Mouse (Mus musculus): ENCODE measurements around the gene Galnt14. TPM values are rescaled to one million over a fixed set of nuclear protein-coding genes. Genes with fewer than 3 reads are reported as not detected.

The Galnt14 gene
- polyA plus RNA-seq, 1 experiment from 2014 or later: 0.30 TPM

DNA sequence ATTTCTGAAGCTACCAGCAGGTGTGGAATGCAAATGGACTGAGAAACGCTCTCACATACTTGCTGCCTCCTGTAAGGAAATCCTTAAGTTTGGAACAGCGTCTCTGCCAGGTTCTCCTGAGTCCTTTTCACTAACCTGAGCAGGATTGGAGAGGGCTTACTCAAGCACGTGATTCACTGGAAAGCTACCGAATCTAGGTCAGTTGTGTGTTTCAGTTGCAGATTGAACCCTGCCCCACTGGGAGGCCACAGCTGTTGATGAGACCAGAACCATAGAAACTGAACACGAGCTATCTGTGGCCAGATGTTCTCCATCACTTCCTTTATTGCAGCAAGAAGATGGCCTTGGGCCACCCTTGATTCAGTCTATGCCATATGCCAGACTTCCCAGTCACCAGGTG lies 38.3 kb downstream of the Galnt14 start:
- no peak for TF ChIP-seq CTCF (IDR thresholded peaks at IDR 0.05; ENCODE audit: low read depth)
- 75% methylated on average over 5 of the region's 5 CpGs for WGBS
- no peaks in the 10 kb centered on the region for H3K9me3 ChIP-seq (ENCODE audit: control insufficient read depth)
- H3K4me1 ChIP-seq (replicated peaks; ENCODE audit: control insufficient read depth, insufficient read depth, low read length): no peaks in the 10 kb centered on the region
- H3K9ac ChIP-seq (ENCODE audit: low read depth, low read length): no peak overlapping the region
- H3K4me3 ChIP-seq (ENCODE audit: low read depth, low read length): no peak overlapping the region
- H3K27me3 ChIP-seq (replicated peaks; ENCODE audit: control insufficient read depth, insufficient read depth, low read length): no peaks in the 10 kb centered on the region
- H3K27ac ChIP-seq (ENCODE audit: low read depth, low read length): no peak overlapping the region
- H3K36me3 ChIP-seq (ENCODE audit: control insufficient read depth, insufficient read depth): no peaks in the 10 kb centered on the region
- ATAC-seq: no peak
- H3K4me2 ChIP-seq (replicated peaks; ENCODE audit: low read depth): no peak overlapping the region

DNA sequence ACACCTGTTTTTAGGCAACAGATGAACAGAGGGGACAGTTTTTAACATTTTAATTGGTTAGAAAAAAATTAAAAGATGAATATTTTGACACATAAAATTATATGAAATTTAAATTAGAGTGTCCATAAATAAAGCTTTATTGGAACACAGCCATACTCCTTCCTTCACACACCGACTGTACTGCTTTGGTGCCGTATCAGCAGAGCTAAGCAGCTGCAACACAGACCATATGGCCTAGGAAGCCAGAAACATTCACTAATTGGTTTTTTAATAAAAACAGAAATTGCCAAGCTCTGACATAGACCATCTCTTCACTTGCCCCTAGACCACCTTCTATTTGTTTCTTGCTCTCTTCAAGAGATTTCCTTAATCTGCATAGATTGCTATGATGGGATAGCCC lies 40.2 kb downstream of the Galnt14 start:
- H3K27ac ChIP-seq (ENCODE audit: low read depth, low read length): no peak overlapping the region
- no peaks in the 10 kb centered on the region for H3K27me3 ChIP-seq (replicated peaks; ENCODE audit: control insufficient read depth, insufficient read depth, low read length)
- H3K36me3 ChIP-seq (ENCODE audit: control insufficient read depth, insufficient read depth): no peaks in the 10 kb centered on the region
- no peak overlapping the region for H3K9ac ChIP-seq (ENCODE audit: low read depth, low read length)
- no peak for TF ChIP-seq CTCF (IDR thresholded peaks at IDR 0.05; ENCODE audit: low read depth)
- H3K4me3 ChIP-seq (ENCODE audit: low read depth, low read length): no peak overlapping the region
- H3K4me2 ChIP-seq (replicated peaks; ENCODE audit: low read depth): no peak overlapping the region
- 68% methylated on average over 2 of the region's 2 CpGs for WGBS
- no peak for ATAC-seq
- H3K4me1 ChIP-seq (replicated peaks; ENCODE audit: control insufficient read depth, insufficient read depth, low read length): no peaks in the 10 kb centered on the region
- H3K9me3 ChIP-seq (ENCODE audit: control insufficient read depth): no peaks in the 10 kb centered on the region

DNA sequence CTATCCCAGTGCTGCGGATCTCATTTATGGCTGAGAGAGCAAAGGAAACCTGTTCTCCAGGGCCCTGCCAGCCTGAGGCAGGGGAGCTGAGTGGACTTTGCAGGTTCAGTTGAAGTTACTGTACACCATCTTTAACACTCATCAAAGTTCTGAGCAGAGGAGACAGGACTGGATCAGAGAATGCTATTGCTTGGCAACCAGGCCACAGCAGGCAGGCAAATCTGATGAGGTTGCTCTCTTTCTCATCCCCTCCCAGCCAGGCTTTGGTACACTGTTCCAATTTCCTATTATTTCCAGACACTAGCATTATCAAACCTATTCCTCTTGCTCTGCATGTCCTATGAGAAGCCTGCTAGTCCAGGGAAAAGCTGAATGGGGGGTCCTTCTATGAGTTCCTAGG lies 41.3 kb downstream of the Galnt14 start:
- 74% methylated on average over 1 of the region's 1 CpGs for WGBS
- H3K4me2 ChIP-seq (replicated peaks; ENCODE audit: low read depth): no peak overlapping the region
- no peaks in the 10 kb centered on the region for H3K4me1 ChIP-seq (replicated peaks; ENCODE audit: control insufficient read depth, insufficient read depth, low read length)
- no peak overlapping the region for H3K27ac ChIP-seq (ENCODE audit: low read depth, low read length)
- H3K9ac ChIP-seq (ENCODE audit: low read depth, low read length): no peak overlapping the region
- no peaks in the 10 kb centered on the region for H3K27me3 ChIP-seq (replicated peaks; ENCODE audit: control insufficient read depth, insufficient read depth, low read length)
- H3K9me3 ChIP-seq (ENCODE audit: control insufficient read depth): no peaks in the 10 kb centered on the region
- H3K36me3 ChIP-seq (ENCODE audit: control insufficient read depth, insufficient read depth): no peaks in the 10 kb centered on the region
- ATAC-seq: no peak
- no peak overlapping the region for H3K4me3 ChIP-seq (ENCODE audit: low read depth, low read length)
- TF ChIP-seq CTCF (IDR thresholded peaks at IDR 0.05; ENCODE audit: low read depth): no peak

DNA sequence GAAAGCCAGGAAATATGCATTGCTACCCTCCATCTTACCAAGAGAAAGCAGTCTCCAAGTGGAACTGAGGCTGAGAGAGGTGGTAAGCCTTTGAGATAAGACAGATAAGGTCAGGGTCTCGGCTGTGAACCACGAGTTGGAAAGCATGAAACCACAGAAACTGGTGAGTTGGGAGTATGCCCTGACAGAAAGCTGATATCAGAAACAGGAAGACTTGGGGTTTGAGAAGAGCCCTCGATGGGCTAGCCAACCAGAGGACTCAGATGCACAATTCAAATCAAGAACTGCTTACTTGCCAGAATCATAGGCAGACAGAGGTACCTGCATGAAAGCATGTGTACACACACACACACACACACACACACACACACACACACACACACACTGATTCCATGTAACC lies 47.0 kb downstream of the Galnt14 start:
- TF ChIP-seq CTCF (IDR thresholded peaks at IDR 0.05; ENCODE audit: low read depth): no peak
- no peaks in the 10 kb centered on the region for H3K9me3 ChIP-seq (ENCODE audit: control insufficient read depth)
- H3K27ac ChIP-seq (ENCODE audit: low read depth, low read length): no peak overlapping the region
- H3K4me2 ChIP-seq (replicated peaks; ENCODE audit: low read depth): no peak overlapping the region
- H3K9ac ChIP-seq (ENCODE audit: low read depth, low read length): no peak overlapping the region
- H3K36me3 ChIP-seq (ENCODE audit: control insufficient read depth, insufficient read depth): no peaks in the 10 kb centered on the region
- ATAC-seq: no peak
- H3K4me1 ChIP-seq (replicated peaks; ENCODE audit: control insufficient read depth, insufficient read depth, low read length): no peaks in the 10 kb centered on the region
- WGBS: 48% methylated on average over 3 of the region's 3 CpGs
- H3K4me3 ChIP-seq (ENCODE audit: low read depth, low read length): no peak overlapping the region
- H3K27me3 ChIP-seq (replicated peaks; ENCODE audit: control insufficient read depth, insufficient read depth, low read length): no peaks in the 10 kb centered on the region

DNA sequence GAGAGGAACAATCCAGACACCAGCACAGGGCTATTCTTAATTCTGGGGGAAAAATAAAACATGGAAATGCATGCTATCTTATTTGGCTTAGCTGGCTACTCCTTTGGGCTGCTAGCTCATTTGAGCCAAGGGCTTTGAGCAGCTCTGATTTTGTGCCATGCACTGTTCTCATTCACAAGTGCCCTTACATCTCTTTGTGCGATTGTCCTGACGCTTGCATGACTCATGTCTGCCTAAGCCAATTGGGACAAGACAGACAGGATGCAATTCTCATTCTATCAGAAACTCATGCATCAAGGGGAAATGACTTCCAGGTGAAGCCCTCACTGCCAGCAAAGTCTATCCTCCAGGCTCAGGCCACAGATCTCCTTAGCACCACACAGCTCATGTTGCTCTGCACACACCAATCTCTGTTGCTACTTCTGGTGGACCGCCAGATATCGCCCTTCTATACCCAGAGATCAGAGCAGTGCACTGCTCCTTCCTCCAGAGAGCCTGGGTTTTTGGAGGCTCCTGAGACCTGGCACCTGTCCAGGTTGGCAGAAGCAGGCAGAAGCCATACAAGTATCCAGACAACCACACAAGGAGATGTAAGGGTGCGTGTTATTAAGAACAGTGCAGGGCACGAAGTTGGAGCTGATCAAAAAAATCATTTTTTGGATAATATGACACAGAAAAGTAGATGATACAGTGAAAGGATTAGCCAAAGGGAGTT lies 51.4 kb downstream of the Galnt14 start:
- H3K27me3 ChIP-seq (replicated peaks; ENCODE audit: control insufficient read depth, insufficient read depth, low read length): no peaks in the 10 kb centered on the region
- TF ChIP-seq CTCF (IDR thresholded peaks at IDR 0.05; ENCODE audit: low read depth): no peak
- no peaks in the 10 kb centered on the region for H3K36me3 ChIP-seq (ENCODE audit: control insufficient read depth, insufficient read depth)
- H3K4me3 ChIP-seq (ENCODE audit: low read depth, low read length): no peak overlapping the region
- ATAC-seq: no peak
- no peak overlapping the region for H3K4me2 ChIP-seq (replicated peaks; ENCODE audit: low read depth)
- no peak overlapping the region for H3K27ac ChIP-seq (ENCODE audit: low read depth, low read length)
- no peaks in the 10 kb centered on the region for H3K4me1 ChIP-seq (replicated peaks; ENCODE audit: control insufficient read depth, insufficient read depth, low read length)
- 84% methylated on average over 6 of the region's 6 CpGs for WGBS
- no peaks in the 10 kb centered on the region for H3K9me3 ChIP-seq (ENCODE audit: control insufficient read depth)
- H3K9ac ChIP-seq (ENCODE audit: low read depth, low read length): no peak overlapping the region

DNA sequence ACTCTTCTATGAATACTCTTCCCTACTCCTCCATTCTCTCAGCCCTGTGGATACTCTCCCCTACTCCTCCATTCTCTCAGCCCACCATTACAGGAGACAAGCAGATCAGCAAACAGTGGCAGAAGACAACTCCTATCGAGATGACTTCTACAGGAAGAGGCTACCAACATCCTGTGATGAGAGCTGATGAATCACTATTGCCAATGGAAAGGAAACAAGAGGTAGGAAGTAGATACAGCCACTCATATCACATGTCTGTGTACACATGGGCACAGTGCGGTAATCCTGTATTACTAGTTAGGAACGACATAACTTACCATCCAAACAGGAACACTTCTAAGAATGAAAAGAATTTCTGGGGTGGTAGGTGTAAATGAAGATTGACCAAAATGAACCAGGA lies 53.9 kb downstream of the Galnt14 start:
- H3K36me3 ChIP-seq (ENCODE audit: control insufficient read depth, insufficient read depth): no peaks in the 10 kb centered on the region
- H3K9me3 ChIP-seq (ENCODE audit: control insufficient read depth): no peaks in the 10 kb centered on the region
- H3K4me3 ChIP-seq (ENCODE audit: low read depth, low read length): no peak overlapping the region
- H3K9ac ChIP-seq (ENCODE audit: low read depth, low read length): no peak overlapping the region
- ATAC-seq: no peak
- 72% methylated on average over 3 of the region's 3 CpGs for WGBS
- H3K27me3 ChIP-seq (replicated peaks; ENCODE audit: control insufficient read depth, insufficient read depth, low read length): no peaks in the 10 kb centered on the region
- no peaks in the 10 kb centered on the region for H3K4me1 ChIP-seq (replicated peaks; ENCODE audit: control insufficient read depth, insufficient read depth, low read length)
- no peak overlapping the region for H3K27ac ChIP-seq (ENCODE audit: low read depth, low read length)
- TF ChIP-seq CTCF (IDR thresholded peaks at IDR 0.05; ENCODE audit: low read depth): no peak
- H3K4me2 ChIP-seq (replicated peaks; ENCODE audit: low read depth): no peak overlapping the region

DNA sequence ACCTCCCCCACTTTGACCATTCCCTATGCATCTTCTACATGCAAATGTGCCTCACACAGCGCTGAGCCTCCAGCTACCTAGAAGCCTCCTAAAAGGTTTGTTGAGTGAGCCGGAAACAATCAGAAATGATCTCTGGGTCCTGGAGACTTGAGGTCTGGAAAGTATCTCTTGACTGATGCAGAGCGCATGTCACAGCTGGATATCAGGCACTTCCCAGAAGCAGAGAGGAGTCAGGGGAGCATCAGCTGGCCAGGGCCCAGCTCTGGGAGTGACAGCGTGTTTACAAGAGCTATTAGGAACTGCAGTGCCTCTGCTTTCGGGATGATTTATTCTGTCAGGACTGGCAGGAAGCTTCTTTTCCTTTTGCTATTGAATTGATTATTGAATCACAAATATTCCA lies 56.0 kb downstream of the Galnt14 start:
- WGBS: 46% methylated on average over 5 of the region's 5 CpGs
- ATAC-seq: no peak
- H3K9me3 ChIP-seq (ENCODE audit: control insufficient read depth): no peaks in the 10 kb centered on the region
- H3K9ac ChIP-seq (ENCODE audit: low read depth, low read length): no peak overlapping the region
- H3K4me3 ChIP-seq (ENCODE audit: low read depth, low read length): no peak overlapping the region
- TF ChIP-seq CTCF (IDR thresholded peaks at IDR 0.05; ENCODE audit: low read depth): no peak
- H3K36me3 ChIP-seq (ENCODE audit: control insufficient read depth, insufficient read depth): no peaks in the 10 kb centered on the region
- H3K4me2 ChIP-seq (replicated peaks; ENCODE audit: low read depth): no peak overlapping the region
- no peaks in the 10 kb centered on the region for H3K4me1 ChIP-seq (replicated peaks; ENCODE audit: control insufficient read depth, insufficient read depth, low read length)
- H3K27me3 ChIP-seq (replicated peaks; ENCODE audit: control insufficient read depth, insufficient read depth, low read length): no peaks in the 10 kb centered on the region
- H3K27ac ChIP-seq (ENCODE audit: low read depth, low read length): no peak overlapping the region

All from intestine, postnatal 0 days (tissue).